Mouse (Mus musculus): Measurements from ENCODE around the gene Prkar2b.
"Not testable (repeated sequence)": the region's sequence is repeated elsewhere in the genome, so short reads cannot be mapped to it uniquely, and the experiment has no call there.

Prkar2b gene

DNA sequence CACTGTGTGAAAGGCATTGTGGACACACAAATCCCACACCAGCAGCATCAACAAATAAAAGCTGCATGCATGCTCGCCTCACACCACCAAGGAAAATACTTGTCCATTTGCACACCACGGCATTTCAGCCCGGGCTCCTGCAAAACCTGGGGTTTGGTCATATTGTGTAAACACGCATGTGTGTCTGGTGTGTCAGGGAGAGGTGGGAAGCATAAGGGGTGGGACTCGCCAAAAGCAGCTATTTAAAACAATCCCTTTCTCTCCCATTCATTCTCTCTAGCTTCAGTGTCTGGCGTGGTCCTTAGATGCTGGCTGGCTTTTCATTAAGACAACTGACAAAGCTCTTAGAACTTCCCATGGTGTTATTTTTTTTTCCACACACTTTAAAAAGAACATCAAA is 1.4 kb downstream of the Prkar2b start:
- DNase-seq, result no peak

GRCm38 (mm10) chr12:32059135-32059534 is 2.0 kb downstream of the Prkar2b start:
- DNase-seq, result no peak

GRCm38 (mm10) chr12:32057461-32058199 is 3.5 kb downstream of the Prkar2b start:
- no peak for DNase-seq

- DNase-seq, result no peak
Observed at GRCm38 (mm10) chr12:32055797-32056196, 5.3 kb downstream of the Prkar2b start.

GRCm38 (mm10) chr12:32054476-32055166 is 6.5 kb downstream of the Prkar2b start:
- no peak for DNase-seq

DNA sequence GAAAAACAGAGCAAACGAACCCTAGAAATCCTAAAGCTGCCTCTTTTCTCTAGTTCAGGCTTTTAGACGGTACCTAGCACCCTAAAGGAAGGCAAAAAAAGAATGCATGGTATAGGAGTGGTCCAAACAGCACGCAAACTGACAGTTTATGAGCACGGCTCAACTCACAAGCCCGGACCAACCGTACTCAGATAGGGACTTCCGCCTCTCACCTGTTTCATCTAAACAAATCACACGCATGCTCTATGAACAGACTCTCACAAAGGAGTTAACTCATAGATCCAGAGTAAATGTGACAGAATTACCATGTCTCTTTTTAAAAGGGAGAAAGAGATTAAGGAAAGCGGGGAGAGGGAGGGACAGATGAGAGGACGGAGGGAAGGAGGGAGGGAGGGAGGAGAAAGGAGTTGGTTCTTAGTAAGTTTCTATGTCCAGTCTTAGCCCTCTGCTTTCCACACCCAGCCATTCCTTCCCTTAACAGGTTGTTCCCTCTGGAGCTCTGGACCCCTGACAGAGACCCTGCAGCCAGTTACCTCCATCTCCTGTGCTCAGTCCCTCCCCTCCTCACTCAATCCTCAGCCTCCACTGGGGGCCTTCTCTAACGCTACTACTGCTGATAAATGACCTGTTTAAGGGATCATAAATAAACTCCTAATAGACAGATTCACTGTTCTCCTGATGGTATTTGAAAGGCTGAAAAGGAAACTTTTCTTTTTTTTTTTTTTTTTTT is 7.3 kb downstream of the Prkar2b start:
- no peak for DNase-seq

- no peak for DNase-seq
Observed at GRCm38 (mm10) chr12:32052882-32053281, 8.2 kb downstream of the Prkar2b start.

DNA sequence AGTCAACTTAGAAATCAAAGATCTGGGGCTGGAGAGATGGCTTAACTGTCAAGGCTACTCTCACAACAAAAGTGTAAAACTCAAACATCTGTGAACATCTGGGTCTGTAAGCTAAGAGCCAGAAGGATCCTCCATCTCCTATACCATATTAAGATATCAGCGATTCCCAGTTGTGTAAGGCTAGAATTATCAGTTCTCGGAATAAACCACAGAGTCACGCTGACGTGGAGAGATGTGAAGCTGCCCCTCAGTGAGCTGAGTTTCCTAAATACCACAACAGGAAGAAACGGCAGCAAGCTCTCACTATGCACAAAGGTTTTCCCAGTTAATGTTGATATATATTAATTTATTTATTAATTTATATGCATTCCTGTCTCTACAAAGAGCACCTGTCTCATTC is 10.9 kb downstream of the Prkar2b start:
- no peak for DNase-seq

GRCm38 (mm10) chr12:32045566-32046330 is 15.3 kb downstream of the Prkar2b start:
- no peak for DNase-seq

DNA sequence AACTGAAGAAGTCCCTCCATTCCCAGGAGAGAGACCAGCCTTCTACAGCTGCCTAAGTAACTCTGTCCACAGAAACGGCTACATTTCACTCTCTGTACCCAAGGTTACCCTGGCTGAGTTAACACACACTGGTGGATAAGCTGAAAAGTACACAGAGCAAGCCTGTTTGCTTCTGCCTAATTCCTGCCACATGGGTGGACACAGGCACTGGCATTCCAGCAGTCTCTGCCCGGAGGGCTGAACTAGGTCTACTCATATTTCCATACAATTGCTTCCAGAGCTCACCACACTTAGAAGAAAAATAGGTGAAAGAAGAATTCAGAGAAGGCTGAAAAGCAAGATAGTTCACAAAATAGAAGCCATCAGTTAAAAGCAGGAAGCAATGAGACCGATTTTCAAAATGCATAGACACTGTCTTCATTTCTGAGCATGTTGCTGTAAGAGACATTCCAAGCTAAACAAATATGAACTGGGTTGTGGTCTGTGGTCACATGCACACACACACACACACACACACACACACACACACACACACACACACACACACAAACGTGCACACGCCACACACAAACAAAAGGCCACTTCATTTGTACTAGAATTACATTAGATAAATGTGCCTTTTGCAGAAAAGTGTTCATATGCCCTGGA is 16.5 kb downstream of the Prkar2b start:
- DNase-seq, result peak in 1 of 2 experiments; percentile 28

GRCm38 (mm10) chr12:32033536-32033935 is 27.6 kb downstream of the Prkar2b start:
- DNase-seq, result no peak

- no peak for DNase-seq
Observed at GRCm38 (mm10) chr12:32032917-32033316, 28.2 kb downstream of the Prkar2b start.

DNA sequence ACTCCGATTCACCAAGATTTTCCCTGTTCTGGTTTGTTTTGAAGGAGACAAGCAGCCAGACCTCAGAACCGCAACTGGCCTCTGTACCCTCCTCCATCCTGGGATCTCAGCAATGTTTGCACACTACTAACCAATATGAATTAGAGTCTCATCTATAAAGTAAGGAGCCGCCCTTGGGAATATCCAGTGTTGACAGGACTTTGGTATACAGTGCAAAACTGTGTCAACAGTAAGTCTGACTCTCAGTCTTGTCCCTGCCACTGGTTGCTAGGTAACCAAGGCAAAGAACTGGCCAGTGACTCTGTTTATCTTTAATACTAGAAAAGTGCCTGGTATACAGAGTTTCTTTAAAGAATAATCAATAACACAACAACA is 42.7 kb downstream of the Prkar2b start:
- DNase-seq, result no peak

DNA sequence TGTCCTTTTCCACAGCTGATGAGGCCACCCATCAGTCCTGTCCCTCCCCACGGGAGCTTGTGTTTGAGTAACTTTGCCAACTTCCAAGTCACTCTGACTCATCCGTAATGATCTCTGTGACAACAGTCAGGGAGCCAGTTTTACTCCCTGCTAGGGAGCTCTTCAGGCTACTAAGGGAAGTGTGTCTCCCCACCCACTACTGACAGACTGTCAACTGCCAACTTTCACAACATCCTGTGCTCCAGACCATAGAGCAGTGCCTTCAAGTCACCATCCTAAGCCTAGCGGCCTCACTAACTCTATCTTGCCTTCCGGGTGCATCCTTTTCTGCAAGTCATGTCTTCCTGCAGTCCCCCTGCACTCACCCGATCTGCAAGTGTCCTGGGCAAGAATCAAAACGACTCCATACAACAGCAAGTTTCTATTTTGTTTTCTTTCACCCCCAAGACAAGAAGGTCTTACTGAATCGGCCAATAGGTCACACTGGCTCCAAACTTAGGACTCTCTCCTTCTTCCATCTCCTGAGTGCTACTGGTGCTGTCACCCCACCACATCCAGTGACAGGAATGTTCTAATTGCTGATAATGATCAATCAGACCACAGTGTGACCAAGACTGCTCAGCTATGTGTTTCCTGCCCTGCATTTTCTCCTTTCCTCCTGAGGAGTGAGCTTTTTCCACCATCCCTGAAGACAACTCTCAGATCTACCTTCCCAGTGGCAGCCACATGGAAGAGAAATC is 43.3 kb downstream of the Prkar2b start:
- peak in 1 of 2 experiments; percentile 3 for DNase-seq

DNA sequence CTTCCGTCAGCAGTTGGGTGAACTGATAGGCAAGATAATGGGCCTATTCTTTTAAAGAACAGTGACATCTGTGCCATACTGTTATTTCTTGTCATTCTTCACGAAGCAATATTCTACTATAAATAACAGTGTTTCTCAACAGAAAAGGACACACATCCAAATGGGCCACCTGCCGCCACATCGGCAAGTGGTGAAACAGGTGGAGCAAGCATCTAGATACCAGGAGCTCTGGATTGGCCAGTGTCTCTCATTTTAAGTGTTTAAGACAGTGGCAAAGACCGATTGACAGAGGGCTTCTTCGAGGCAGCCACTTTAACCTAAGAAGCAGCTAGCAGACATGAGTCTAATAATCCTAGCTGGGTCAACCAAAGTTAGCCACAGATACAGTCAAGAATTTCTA is 44.6 kb downstream of the Prkar2b start:
- no peak for DNase-seq

DNA sequence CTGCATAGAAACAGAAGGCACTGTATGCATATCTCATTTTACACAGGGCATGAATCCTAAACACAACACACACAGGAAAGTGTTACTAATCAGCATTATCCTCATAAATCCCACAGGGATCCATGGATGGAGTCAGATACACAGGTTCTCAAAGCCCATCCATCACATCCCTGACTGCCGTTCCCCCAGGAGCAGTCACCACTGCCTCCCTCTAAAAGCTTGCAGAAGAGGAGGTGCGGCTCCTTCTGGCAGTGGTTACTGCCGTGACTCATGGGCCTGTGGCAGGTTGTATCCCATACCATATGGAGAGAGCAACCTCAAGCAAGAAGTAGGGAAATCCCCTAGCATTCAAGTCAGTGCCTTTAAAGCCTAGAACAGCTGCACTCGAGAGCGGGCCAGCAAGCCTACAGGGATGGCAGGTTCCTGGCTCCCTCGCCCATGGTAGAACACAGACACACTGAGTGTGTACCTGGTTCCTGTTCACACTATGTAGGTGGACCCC is 45.8 kb downstream of the Prkar2b start:
- no peak for DNase-seq

DNA sequence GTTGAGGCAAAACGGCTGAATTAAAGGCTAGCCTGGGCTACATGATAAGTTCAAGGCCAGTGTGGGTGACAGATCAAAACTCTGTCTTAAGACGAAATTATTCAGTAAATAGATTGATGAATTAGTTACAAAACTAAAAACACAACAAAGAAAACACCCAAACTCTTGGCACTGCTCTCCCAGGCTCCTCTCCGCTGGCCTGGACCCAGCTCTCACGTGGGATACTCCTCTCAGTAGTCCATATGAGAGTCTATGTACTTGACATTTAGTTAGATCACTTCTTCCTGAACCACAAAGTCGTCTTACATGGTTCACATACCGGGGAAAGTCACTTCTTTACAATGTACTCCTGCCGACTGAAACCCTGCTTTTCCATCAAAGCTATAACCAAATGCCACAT is 46.3 kb downstream of the Prkar2b start:
- no peak for DNase-seq

DNA sequence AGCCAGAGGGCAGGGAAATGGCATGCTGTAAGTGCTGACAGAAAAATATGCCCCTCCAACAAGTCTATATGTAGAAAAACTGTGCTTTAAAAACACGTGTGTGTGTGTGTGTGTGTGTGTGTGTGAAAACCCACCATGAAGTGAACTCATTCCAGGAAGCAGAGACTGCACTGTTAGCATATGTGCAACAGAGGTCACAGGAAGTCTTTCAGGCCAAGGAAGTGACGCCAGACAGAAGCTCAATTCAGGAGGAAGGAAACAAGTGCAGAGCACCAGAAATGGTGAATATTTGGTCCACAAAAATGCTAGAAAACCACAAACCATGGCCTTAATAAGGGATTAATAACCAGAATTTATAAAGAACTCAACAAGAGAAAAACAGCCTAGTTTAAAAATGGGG is 48.9 kb downstream of the Prkar2b start:
- no peak for DNase-seq

DNA sequence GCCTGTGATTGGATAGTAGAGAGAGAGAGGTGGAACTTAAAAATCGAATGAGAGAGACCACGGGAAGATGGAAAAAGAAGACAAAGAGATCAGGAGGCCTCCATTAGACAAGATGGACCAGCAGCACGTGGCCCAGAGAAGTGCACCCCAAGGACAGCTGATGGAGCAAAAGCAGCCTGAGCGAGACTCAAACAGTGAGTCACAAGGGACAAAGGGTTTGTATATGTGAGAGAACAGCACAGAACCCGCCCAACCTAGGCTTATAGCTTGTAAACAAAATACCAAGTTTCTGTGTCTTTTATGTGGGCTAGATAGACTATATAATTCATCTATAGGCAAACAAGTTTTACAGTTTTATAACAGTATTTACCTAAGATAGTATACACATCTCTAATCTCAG is 50.0 kb downstream of the Prkar2b start:
- no peak for DNase-seq

DNA sequence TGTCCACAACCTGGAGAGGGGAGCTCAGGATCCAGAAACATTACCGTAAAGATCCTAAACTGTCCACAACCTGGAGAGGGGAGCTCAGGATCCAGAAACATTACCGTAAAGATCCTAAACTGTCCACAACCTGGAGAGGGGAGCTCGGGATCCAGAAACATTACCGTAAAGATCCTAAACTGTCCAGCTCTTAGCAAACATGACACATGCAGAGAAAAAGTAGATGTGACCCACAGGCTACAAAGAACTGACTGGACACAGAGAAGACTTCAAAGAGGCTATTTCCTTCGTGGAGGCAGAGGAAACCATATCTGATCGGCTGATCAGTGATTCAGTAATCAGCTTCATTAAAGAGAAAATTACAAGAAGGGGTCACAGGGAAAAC is 51.1 kb downstream of the Prkar2b start:
- not testable (repeated sequence) for DNase-seq

- DNase-seq, result no peak
Observed at GRCm38 (mm10) chr12:32009267-32009984, 51.7 kb downstream of the Prkar2b start.

Measured in kidney, postnatal 4 days (tissue).